Mouse (Mus musculus) brain, adult 10 weeks (tissue): Measurements from ENCODE around the gene Hoxc10. TPM values are rescaled to one million over a fixed set of nuclear protein-coding genes. Genes with fewer than 3 reads are reported as not detected.

ENCODE experiments used
- polyA plus RNA-seq: library from polyadenylated mRNA; stranded (reverse); fragments of 350-450 nt; fragmentation: Illumina TruSeq; extraction: RNeasy Lipid Tissue Mini Kit (QIAGEN cat#74804); gene quantifications from one replicate; pipeline ENCODE4 v1.2.3, GENCODE M21; 2015; ENCODE audit warnings: low read depth, low replicate concordance

The Hoxc10 gene
- polyA plus RNA-seq = not detected

DNA sequence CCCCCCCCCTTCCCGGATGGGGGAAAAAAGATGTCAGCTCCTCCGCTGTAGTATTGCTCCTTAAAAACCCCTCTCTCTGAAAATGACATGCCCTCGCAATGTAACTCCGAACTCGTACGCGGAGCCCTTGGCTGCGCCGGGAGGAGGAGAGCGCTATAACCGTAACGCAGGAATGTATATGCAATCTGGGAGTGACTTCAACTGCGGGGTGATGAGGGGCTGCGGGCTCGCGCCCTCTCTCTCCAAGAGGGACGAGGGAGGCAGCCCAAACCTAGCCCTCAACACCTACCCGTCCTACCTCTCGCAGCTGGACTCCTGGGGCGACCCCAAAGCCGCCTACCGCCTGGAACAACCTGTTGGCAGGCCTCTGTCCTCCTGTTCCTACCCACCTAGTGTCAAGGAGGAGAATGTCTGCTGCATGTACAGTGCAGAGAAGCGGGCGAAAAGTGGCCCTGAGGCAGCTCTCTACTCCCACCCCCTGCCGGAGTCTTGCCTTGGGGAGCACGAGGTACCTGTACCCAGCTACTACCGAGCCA lies at the start of gene Hoxc10:
Hoxc10 (plus strand) TSS at position 21 of the 536 bp plus-strand sequence.

DNA sequence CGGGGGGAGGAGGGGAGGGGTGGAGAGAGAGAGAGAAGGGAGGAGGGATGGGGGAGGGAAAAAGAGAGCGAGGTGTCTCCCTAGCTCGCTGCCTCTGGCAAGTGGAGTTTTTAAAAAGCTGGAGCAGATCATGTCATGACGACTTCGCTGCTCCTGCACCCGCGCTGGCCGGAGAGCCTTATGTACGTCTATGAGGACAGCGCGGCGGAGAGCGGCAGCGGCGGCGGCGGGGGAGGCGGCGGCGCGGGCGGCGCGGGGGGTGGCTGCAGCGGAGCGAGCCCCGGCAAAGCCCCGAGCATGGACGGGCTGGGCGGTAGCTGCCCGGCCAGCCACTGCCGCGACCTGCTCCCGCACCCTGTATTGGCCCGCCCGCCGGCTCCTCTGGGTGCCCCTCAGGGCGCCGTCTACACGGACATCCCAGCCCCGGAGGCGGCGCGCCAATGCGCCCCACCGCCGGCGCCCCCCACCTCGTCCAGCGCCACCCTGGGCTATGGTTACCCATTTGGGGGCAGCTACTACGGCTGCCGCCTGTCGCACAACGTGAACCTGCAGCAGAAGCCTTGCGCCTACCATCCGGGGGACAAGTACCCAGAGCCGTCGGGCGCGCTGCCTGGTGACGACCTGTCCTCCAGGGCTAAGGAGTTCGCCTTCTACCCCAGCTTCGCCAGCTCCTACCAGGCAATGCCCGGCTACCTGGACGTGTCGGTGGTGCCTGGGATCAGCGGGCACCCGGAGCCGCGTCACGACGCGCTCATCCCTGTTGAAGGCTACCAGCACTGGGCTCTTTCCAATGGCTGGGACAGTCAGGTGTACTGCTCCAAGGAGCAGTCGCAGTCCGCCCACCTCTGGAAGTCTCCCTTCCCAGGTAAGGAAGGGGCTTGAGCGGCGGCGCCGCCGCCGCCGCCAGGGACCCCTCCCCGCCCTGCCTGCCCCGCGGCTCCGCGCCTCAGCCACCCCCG lies 45.3 kb upstream of the Hoxc10 start, which contains the start of gene Hoxc13:
Hoxc13 (plus strand) TSS at position 51 of the 959 bp plus-strand sequence.

DNA sequence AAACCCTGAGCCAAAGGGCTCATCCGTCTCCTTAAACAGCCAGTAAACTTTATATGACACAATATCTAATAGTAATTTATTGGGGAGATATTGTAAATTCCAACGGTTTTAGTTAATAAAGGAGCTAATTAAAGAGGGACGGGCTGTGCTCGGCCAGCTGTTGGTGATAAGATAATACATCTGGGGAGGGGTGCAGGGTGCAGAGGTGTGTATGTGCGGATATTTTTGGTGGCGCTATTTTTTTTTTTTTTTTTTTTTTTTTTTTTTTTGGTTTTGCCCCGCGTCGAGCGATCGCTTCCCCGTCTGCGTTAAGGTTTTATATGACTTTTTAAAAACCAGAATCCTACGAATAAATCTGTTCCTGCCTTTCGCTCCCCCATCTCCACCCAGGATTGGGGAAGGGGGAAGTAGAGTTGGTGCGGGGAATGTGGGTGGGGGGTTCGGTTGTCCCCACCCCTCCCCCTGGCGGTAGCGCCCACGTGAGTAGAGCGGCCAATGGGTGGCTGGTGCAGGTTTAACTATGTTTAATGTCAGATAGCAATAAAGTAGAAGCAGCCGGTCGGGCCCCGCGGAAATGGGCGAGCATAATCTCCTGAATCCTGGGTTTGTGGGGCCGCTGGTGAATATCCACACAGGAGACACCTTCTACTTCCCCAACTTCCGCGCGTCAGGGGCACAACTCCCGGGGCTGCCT lies 30.2 kb upstream of the Hoxc10 start, which contains the start of gene Hoxc12:
Hoxc12 (plus strand) TSS at position 479 of the 694 bp plus-strand sequence.

DNA sequence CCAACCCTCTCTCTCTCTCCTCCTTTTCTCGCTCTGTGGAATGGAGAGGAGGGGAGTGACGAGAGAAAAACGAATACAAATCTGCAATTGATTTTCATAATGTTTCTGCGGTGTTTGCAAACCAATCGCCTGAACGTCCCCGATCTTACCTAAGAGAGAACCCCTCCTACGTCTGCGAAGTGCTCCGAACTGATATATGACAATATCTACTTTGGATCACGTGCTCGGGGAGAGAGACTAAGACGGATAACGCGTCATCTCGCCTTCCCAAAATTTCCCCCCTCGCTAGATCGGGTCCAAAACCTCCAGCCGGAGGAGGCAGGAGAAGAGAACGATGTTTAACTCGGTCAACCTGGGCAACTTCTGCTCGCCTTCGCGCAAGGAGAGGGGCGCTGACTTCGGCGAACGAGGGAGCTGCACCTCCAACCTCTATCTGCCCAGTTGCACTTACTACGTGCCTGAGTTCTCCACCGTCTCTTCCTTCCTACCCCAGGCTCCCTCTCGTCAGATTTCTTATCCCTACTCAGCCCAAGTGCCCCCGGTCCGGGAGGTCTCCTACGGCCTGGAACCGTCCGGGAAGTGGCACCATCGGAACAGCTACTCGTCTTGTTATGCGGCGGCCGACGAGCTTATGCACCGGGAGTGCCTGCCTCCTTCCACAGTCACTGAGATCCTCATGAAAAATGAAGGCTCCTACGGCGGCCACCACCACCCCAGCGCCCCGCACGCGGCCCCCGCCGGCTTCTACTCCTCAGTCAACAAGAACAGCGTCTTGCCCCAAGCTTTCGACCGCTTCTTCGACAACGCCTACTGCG lies 12.2 kb upstream of the Hoxc10 start, which contains the start of gene Hoxc11:
Hoxc11 (plus strand) TSS at position 236 of the 815 bp plus-strand sequence.

DNA sequence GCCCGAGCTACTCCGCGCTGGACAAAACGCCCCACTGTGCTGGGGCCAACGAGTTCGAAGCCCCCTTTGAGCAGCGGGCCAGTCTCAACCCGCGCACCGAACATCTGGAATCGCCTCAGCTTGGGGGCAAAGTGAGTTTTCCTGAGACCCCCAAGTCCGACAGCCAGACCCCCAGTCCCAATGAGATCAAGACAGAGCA lies 615 bp downstream of the Hoxc10 start, which contains the start of gene Hoxc5:
Hoxc5 (plus strand) TSS at position 132 of the 199 bp plus-strand sequence.

DNA sequence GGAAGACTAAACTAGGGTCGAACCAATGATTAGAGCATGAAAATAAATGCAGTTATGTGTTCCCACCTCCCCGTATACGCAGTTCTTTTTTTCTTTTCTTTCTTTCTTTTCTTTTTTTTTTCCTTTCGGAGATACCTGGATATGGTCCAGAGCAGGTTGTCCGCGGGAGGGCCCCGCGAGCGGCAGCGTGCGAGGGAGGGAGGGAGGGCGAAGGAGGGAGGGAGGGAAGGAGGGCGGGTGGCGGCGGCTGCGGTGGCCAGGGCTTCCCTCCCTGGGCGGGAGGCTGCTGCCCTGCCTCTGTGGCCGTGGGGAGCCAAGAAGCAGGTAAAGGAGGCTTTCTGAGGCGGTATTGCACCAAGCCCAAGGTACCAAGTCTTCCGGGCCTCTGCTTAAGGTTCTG lies 9.6 kb downstream of the Hoxc10 start, which contains the start of gene Hoxc9:
Hoxc9 (plus strand) TSS at position 269 of the 400 bp plus-strand sequence.

DNA sequence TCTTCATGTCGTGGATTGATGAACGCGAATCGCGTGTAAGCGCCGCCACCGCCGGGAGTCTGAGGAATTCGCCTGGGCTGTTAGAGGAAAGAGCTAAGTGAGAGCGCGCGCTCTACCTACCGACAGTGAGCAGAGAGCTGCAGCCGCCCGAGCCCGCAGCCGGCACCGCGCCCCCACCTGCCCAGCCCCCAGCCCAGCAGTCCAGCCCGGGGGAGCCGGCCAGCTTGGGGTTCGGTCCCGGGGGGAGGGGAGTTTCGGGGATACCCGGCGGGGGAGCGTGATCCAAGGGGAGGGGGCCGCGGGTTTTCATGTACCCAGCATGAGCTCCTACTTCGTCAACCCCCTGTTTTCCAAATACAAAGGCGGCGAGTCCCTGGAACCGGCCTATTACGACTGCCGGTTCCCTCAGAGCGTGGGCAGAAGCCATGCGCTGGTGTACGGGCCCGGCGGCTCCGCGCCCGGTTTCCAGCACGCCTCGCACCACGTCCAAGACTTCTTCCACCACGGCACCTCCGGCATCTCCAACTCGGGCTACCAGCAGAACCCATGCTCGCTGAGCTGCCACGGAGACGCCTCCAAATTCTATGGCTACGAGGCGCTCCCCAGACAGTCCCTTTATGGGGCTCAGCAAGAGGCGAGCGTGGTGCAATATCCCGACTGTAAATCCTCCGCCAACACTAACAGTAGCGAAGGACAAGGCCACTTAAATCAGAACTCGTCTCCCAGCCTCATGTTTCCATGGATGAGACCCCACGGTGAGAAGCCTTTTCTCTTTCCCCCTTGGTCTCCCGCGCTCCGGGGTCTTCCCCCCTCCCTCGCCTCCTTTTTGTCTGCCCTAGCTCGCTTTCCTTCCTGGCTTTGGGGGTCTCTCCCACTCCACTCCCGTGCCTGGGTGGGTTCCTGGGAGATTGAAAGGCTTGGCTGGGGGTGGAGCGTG lies 24.1 kb downstream of the Hoxc10 start, which contains the start of gene Hoxc8:
Hoxc8 (plus strand) TSS at position 147 of the 937 bp plus-strand sequence.

DNA sequence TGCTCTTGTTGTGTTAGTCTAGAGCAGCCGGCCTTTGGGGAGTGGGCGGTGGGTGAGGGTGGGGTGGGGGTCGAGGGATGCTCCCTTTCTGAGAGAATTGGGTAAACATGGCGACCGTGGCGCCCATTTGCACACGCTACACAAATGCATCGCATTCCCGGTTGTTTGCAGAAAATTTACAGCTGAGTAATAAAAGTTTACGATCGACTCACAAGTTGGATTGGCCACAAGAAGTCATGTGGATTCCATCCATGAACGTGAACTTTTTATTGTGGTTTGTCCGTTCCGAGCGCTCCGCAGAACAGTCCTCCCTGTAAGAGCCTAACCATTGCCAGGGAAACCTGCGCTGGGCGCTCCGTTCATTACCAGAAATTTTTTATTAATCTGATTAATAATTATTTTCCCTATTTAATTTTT lies 31.4 kb downstream of the Hoxc10 start, which contains the start of gene Hoxc6:
Hoxc6 (plus strand) TSS at position 319 of the 417 bp plus-strand sequence.

DNA sequence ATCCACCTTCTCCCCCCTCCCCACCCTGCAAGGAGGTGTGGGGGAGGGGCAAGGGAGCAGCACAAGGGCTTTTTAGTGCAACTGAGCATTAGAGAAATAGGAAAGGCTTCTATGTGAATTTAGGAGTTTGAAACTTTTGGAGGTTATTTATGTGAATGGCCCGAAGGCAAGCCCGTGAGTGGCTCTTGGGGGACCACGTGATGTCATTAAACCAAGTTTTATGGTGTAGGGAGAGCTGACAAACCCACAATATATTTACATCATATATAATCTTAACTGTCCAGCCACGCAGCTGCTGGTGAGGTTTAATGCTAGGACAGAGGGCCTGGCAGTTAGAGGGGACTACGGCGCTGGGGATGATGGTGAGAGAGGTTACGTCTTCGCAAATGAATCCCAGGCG lies 52.0 kb downstream of the Hoxc10 start, which contains the start of gene Hoxc4:
Hoxc4 (plus strand) TSS at position 299 of the 400 bp plus-strand sequence.

Other genes starting within 250 kb of the Hoxc10 start
- 55.8 TPM for gene Calcoco1, start 244.6 kb upstream of the Hoxc10 start, polyA plus RNA-seq
- gene Hoxc13, start 45.7 kb upstream of the Hoxc10 start, polyA plus RNA-seq = not detected
- not detected for gene Hoxc12, start 30.0 kb upstream of the Hoxc10 start, polyA plus RNA-seq
- not detected for gene Hoxc11, start 12.4 kb upstream of the Hoxc10 start, polyA plus RNA-seq
- not detected for gene Hoxc5, start 647 bp downstream of the Hoxc10 start, polyA plus RNA-seq
- not detected for gene Hoxc9, start 9.6 kb downstream of the Hoxc10 start, polyA plus RNA-seq
- gene Hoxc8, start 23.8 kb downstream of the Hoxc10 start, polyA plus RNA-seq = not detected
- gene Hoxc6, start 31.5 kb downstream of the Hoxc10 start, polyA plus RNA-seq = not detected
- not detected for gene Hoxc4, start 52.1 kb downstream of the Hoxc10 start, polyA plus RNA-seq
- gene Smug1, start 200.3 kb downstream of the Hoxc10 start, polyA plus RNA-seq = 17.3 TPM